Mouse (Mus musculus) hindbrain, embryonic 10.5 days (tissue): ENCODE results near the gene Armc12. TPM values are rescaled to one million over a fixed set of nuclear protein-coding genes. Genes with fewer than 3 reads are reported as not detected.
A peak's percentile ranks its signal among the peaks of the same experiment; 100 is the strongest.

Experiments
- DNase-seq: peaks from one replicate; pipeline ENCODE4 v3.0.0-alpha.2; 2017; ENCODE audit warnings: low spot score
- H3K27ac ChIP-seq: fragments of 300-500 bp; sonication (generic); 2 replicates; pipeline ENCODE4 v1.5.1; 2016; ENCODE audit warnings: mild to moderate bottlenecking, moderate library complexity
- H3K27me3 ChIP-seq: fragments of 300-500 bp; sonication (generic); 2 replicates; pipeline ENCODE4 v1.6.1; 2016; ENCODE audit warnings: mild to moderate bottlenecking; ENCODE audit not compliant: poor library complexity, insufficient read depth, severe bottlenecking
- H3K36me3 ChIP-seq: fragments of 300-500 bp; sonication (generic); 2 replicates; pipeline ENCODE4 v1.6.1; 2016; ENCODE audit warnings: mild to moderate bottlenecking, moderate library complexity
- H3K4me1 ChIP-seq: fragments of 300-500 bp; sonication (generic); replicated peaks from 2 replicates; pipeline ENCODE4 v1.6.1; 2016; ENCODE audit warnings: mild to moderate bottlenecking
- H3K4me3 ChIP-seq: fragments of 300-500 bp; sonication (generic); 2 replicates; pipeline ENCODE4 v1.5.1; 2016; ENCODE audit warnings: mild to moderate bottlenecking, moderate library complexity
- H3K9me3 ChIP-seq: fragments of 300-500 bp; sonication (generic); 2 replicates; pipeline ENCODE4 v1.6.1; 2016; ENCODE audit warnings: mild to moderate bottlenecking, moderate library complexity
- WGBS: fragments of 180-500 bp; shearing (Covaris S2); methylation state at CpG from one replicate; pipeline ENCODE4 v1.1.7; 2016; 5-methylcytosine and 5-hydroxymethylcytosine counted together
- polyA plus RNA-seq: library from polyadenylated mRNA; unstranded; fragments of >200 nt; fragmentation: Nextera tagmentation; extraction: Ambion mirVana; gene quantifications from 2 replicates; pipeline ENCODE4 v1.2.1, GENCODE M21; 2016

Armc12 gene
- polyA plus RNA-seq, 1 experiment from 2014 or later: not detected

GRCm38 (mm10) chr17:28502196-28502821 lies 28.3 kb upstream of the Armc12 start:
- Histone ChIP-seq H3K4me1 (peaks cover 16% of the 10 kb centered on the region), H3K4me3 (no peak overlapping the region), H3K27ac (peak overlapping the region; percentile 26; the same call in 1 of the 2 replicates), H3K27me3 (0 out of 2 replicates have a peak, but pooled peaks cover 9% of the 10 kb centered on the region), H3K36me3 (no peaks in the 10 kb centered on the region), H3K9me3 (peaks cover under 1% of the 10 kb centered on the region; the same call in 1 of the 2 replicates)
- DNase-seq: no peak
- 71% methylated on average over 7 of the region's 7 CpGs for WGBS

GRCm38 (mm10) chr17:28504182-28504581 lies 26.4 kb upstream of the Armc12 start:
- WGBS: 73% methylated on average over 6 of the region's 6 CpGs
- H3K4me1 ChIP-seq: peaks cover 22% of the 10 kb centered on the region
- H3K4me3 ChIP-seq: no peak overlapping the region

GRCm38 (mm10) chr17:28505591-28505990 lies 25.0 kb upstream of the Armc12 start:
- no peak for DNase-seq
- Histone ChIP-seq H3K27ac (no peak overlapping the region), H3K9me3 (no peaks in the 10 kb centered on the region), H3K4me3 (no peak overlapping the region), H3K4me1 (peaks cover 29% of the 10 kb centered on the region), H3K27me3 (peaks cover 17% of the 10 kb centered on the region), H3K36me3 (no peaks in the 10 kb centered on the region)
- WGBS: 89% methylated on average over 4 of the region's 4 CpGs

More at GRCm38 (mm10) chr17:28504182-28504581, 26.4 kb upstream of the Armc12 start:
- no peak for DNase-seq
- H3K9me3 ChIP-seq: no peaks in the 10 kb centered on the region
- peaks cover 13% of the 10 kb centered on the region; the same call in 1 of the 2 replicates for H3K27me3 ChIP-seq
- no peak overlapping the region for H3K27ac ChIP-seq
- no peaks in the 10 kb centered on the region for H3K36me3 ChIP-seq

- Histone ChIP-seq H3K36me3 (no peaks in the 10 kb centered on the region), H3K4me1 (peaks cover 42% of the 10 kb centered on the region), H3K4me3 (no peak overlapping the region), H3K27me3 (peaks cover 24% of the 10 kb centered on the region), H3K27ac (peak overlapping the region; percentile 69), H3K9me3 (no peaks in the 10 kb centered on the region)
- DNase-seq: no peak
- 18% methylated on average over 5 of the region's 5 CpGs for WGBS
Observed at GRCm38 (mm10) chr17:28506895-28507294, 23.7 kb upstream of the Armc12 start.

- peaks cover 24% of the 10 kb centered on the region for H3K27me3 ChIP-seq
- WGBS: 28% methylated on average over 5 of the region's 5 CpGs
- no peaks in the 10 kb centered on the region for H3K36me3 ChIP-seq
- H3K9me3 ChIP-seq: no peaks in the 10 kb centered on the region
- no peak for DNase-seq
- peaks cover 48% of the 10 kb centered on the region for H3K4me1 ChIP-seq
- H3K27ac ChIP-seq: peak overlapping the region; percentile 69
- no peak overlapping the region for H3K4me3 ChIP-seq
Observed at GRCm38 (mm10) chr17:28507496-28507895, 23.1 kb upstream of the Armc12 start.

GRCm38 (mm10) chr17:28510445-28511342 lies 19.9 kb upstream of the Armc12 start:
- 4% methylated on average over 28 of the region's 28 CpGs for WGBS

GRCm38 (mm10) chr17:28511616-28512541 lies 18.7 kb upstream of the Armc12 start:
- no peaks in the 10 kb centered on the region for H3K9me3 ChIP-seq
- H3K4me3 ChIP-seq: 0 out of 2 replicates have a peak overlapping the region, but pooled peaks have one; percentile 43
- WGBS: 30% methylated on average over 9 of the region's 9 CpGs
- H3K27ac ChIP-seq: peak overlapping the region; percentile 86
- H3K27me3 ChIP-seq: peaks cover 46% of the 10 kb centered on the region
- H3K4me1 ChIP-seq: peaks cover 70% of the 10 kb centered on the region
- peak; percentile 55 for DNase-seq
- no peaks in the 10 kb centered on the region for H3K36me3 ChIP-seq

More at GRCm38 (mm10) chr17:28510445-28511342, 19.9 kb upstream of the Armc12 start:
- H3K4me3 ChIP-seq: peak overlapping the region; percentile 43
- peaks cover 40% of the 10 kb centered on the region for H3K27me3 ChIP-seq
- peaks cover 70% of the 10 kb centered on the region for H3K4me1 ChIP-seq
- H3K27ac ChIP-seq: peak overlapping the region; percentile 86
- DNase-seq: no peak
- H3K36me3 ChIP-seq: no peaks in the 10 kb centered on the region
- no peaks in the 10 kb centered on the region for H3K9me3 ChIP-seq

- Histone ChIP-seq H3K4me3 (no peak overlapping the region), H3K36me3 (no peaks in the 10 kb centered on the region), H3K27me3 (peaks cover 48% of the 10 kb centered on the region), H3K9me3 (no peaks in the 10 kb centered on the region), H3K27ac (peak overlapping the region; percentile 82), H3K4me1 (peaks cover 67% of the 10 kb centered on the region)
- DNase-seq: no peak
- 45% methylated on average over 6 of the region's 6 CpGs for WGBS
Observed at GRCm38 (mm10) chr17:28512696-28513095, 17.9 kb upstream of the Armc12 start.

GRCm38 (mm10) chr17:28513337-28513736 lies 17.3 kb upstream of the Armc12 start:
- 75% methylated on average over 1 of the region's 1 CpGs for WGBS
- Histone ChIP-seq H3K4me3 (no peak overlapping the region), H3K27ac (peak overlapping the region; percentile 64; the same call in 1 of the 2 replicates), H3K9me3 (no peaks in the 10 kb centered on the region), H3K36me3 (no peaks in the 10 kb centered on the region), H3K27me3 (peaks cover 53% of the 10 kb centered on the region), H3K4me1 (peaks cover 72% of the 10 kb centered on the region)
- DNase-seq: no peak

- Histone ChIP-seq H3K4me1 (peaks cover 77% of the 10 kb centered on the region), H3K27me3 (peaks cover 59% of the 10 kb centered on the region), H3K27ac (peak overlapping the region; percentile 64; the same call in 1 of the 2 replicates), H3K4me3 (no peak overlapping the region), H3K36me3 (no peaks in the 10 kb centered on the region), H3K9me3 (no peaks in the 10 kb centered on the region)
- no peak for DNase-seq
- WGBS: 65% methylated on average over 7 of the region's 7 CpGs
Observed at GRCm38 (mm10) chr17:28513844-28514243, 16.8 kb upstream of the Armc12 start.

- Histone ChIP-seq H3K27me3 (peaks cover 64% of the 10 kb centered on the region), H3K4me3 (no peak overlapping the region), H3K9me3 (no peaks in the 10 kb centered on the region), H3K4me1 (peaks cover 78% of the 10 kb centered on the region), H3K36me3 (no peaks in the 10 kb centered on the region), H3K27ac (0 out of 2 replicates have a peak overlapping the region, but pooled peaks have one; percentile 64)
- no peak for DNase-seq
- 53% methylated on average over 5 of the region's 5 CpGs for WGBS
Observed at GRCm38 (mm10) chr17:28514555-28514954, 16.1 kb upstream of the Armc12 start.
